Mouse (Mus musculus) lung, postnatal 0 days (tissue): ENCODE measurements around the gene Mtif2.

Experiments
- CTCF ChIP-seq: IDR thresholded peaks from 2 replicates; pipeline ENCODE4 v1.5.1; 2016; ENCODE audit warnings: antibody characterized with exemption, mild to moderate bottlenecking
- EP300 ChIP-seq: IDR thresholded peaks from 2 replicates; pipeline ENCODE4 v1.6.1; 2016; ENCODE audit warnings: antibody characterized with exemption, mild to moderate bottlenecking, control low read depth

DNA sequence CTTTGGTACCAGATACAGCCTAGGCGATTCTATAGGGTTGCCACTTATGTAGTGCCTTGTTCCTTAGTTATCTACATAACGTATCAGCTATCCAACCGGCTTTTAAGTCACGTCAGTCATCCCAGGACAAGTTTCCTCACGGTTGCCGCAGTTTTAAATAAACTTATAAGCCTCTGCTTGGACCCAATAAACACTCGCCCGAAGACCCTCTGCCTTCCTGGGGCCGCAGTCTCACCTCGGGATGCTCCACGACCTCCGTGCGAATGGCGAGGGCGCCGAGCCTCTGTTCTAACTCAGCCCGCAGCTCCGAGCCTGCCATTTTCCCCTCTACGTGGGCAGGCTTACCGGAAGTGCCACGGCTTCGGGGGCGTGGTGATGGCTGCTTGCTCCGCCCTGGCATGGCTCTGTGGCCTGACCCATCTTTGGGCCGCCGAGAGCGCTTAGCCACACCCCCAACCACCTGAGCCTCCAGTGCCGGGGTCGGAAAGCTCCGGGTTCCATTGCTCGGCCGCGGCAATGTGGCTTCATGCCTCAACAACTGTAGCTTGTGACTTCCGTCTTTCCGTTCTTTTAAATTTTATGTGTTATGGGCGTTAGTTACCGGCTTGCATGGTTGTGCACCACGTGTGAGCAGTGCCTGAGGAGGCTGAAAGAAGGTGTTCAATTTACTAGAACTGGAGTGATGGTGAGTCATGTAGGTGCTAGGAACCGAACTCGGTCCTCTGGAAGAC, 11.4 kb upstream of the Mtif2 start, which contains the start of gene Prorsd1:
- TF ChIP-seq CTCF (no peak), EP300 (no peak)
